Mouse (Mus musculus) spleen, postnatal 14 days (tissue): ENCODE data around the gene Gm9833.
"Not testable (repeated sequence)": the region's sequence is repeated elsewhere in the genome, so short reads cannot be mapped to it uniquely, and the experiment has no call there.

ENCODE experiments used
- DNase-seq, 2 experiments: peaks; one replicate each; pipeline ENCODE4 v3.0.0; 2021 to 2022; ENCODE audit warnings: low spot score in 2 of 2

Gm9833 gene

DNA sequence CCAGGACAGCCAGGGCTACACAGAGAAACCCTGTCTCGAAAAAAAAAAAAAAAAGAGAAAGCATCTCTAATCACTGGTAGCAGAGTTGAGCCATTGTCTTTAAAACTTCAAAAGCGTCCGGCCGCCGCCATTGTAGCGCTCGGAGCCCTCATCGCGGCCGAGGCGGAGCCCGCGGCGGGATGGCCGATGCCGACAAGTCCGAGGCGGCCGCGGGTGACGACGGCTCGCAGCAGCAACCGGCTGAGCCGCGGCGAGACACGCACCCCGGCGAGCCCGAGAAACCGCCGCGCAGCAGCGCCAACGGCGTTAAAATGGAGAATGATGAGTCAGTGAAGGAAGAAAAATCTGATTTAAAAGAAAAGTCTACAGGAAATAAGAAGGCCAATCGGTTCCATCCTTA, at the start of gene Gm9833:
TSS of gene Gm9833 (plus strand) at position 117 of the 400 bp plus-strand sequence.
- DNase-seq: not testable (repeated sequence)

DNA sequence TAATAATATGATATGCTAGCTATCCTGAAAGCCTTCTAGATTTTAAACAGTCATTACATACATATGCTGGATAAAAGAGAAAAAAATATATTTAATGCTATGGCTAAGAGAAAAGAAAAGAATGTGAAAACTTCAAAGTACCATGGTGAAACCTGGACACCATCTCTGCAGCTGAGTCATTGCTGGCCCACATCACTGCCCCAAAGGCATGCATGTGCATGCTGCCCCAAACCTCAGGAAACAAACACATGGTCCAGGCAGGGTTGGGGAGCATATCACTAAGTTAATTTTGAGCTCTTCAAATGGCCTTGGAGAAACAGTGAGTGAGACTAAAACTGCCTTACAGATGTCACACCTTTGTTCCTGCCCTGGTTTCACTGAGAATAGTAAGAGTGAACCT, 17.8 kb upstream of the Gm9833 start:
- no peak for DNase-seq

DNA sequence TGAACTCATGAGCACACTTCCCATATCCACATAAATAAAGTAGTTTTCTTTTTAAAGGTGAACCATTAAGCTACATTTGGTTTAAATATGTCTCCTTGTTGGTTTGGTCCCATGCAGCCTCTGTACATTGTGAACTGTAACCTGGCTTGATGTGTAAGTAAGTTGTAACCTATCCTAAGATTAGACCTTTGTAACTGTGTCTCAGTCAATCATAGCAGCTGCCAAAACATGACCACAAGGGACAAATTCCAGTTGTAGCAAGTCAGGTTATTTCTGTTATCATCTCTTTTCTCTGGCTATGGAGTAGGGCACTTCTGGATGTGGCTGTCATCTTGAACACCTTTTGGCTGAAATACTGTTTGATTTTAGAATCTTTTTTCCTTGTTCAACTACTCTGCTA, 12.1 kb upstream of the Gm9833 start:
- DNase-seq: no peak

DNA sequence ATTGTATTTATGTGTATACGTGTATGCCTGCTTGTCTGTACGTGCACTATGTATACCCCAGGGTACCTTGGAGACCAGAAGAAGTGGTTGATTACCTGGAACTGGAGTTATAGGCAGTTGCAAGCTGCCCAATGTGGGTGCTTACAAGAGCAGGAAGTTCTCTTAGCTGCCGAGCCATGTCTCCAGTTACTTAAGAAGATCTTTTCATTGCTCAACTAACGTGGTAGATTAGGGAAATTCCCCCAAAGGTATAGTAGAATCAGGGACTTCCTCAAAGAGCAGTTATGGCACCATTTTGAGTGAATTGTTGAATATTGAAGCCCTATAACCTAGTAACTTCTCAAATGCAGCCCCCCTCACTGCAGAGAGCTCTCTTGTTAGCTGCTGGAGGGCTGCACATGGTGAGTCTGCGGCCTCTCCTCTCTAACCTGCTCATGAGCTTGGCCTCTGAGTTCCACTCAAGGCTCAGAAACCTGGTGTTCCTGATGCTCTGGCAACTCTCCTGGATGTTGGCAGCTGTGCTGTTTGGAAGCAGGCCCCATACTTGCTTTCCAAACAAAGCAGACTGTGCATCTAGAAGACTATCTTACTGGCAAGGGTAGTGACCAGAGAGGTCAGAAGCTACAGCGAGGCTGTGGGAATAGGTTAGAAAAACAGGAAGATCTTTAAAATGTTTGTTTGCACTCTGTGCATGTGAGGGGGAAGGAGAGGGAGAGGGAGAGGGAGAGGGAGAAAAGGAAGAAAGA, 10.6 kb upstream of the Gm9833 start:
- no peak for DNase-seq

DNA sequence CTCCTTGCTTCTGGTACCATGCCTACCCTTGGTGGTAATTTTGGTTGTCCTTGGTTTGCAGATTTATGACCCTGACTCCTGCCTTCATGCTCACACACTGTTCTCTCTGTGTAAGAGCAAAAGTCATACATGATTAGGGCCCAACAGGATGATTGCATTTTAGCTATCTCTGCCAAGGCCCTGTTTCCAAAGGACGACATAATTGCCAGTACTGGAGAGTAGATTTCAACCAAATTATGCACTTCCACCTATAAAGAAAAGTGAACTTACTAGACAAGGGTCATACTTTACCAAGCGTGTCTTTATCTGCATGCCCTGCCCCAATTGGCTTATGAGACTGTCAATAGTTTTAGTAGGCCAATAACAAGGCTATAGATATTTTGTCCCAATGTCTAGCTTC, 9.8 kb upstream of the Gm9833 start:
- no peak for DNase-seq

DNA sequence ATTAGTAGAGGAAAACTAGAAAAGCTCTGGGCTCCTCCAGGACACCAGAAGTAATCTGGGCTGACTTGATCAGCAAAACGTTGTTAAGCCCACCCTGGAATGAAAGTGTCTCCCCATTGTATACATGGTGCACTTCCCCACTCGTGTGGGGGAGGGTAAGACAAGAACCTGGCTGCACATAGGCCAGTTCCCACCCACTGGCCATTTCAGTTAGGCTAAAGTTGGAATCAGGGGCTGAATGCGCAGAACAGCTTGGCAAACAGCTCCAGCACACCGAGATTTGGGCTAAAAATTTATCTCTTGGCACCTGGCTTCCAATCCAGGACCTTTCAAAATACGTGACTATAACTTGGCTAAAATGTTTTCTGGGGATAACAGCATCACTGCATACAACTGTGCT, 6.6 kb upstream of the Gm9833 start:
- no peak for DNase-seq

DNA sequence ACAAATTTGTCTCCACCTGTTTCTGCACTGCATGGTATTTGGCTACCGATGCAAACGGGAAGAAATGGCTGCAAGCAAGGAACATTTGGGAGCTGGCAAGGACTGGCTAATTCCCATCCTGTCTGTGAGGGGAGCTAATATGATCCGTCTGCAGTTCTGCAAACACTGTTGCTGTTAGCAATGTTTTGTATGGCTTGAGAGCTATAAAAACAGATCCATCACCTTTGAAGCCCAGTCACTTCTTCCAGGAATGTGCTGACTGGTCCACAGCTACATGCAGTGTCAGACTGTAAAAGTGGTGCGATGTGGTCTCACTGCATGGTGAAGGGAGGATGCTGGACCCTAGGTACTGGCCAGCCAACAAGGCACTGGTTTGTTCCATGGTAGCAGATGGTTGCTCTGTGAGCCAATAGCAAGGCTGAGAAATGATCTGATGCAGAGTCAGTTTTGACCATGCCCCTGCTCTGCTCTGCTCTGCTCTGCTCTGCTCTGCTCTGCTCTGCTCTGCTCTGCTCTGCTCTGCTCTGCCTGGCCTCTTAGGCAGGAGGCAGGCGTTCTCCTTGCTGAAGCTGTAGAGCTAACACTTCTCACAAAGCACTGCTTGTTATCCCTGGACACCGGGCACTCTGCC, 5.9 kb upstream of the Gm9833 start:
- no peak for DNase-seq

DNA sequence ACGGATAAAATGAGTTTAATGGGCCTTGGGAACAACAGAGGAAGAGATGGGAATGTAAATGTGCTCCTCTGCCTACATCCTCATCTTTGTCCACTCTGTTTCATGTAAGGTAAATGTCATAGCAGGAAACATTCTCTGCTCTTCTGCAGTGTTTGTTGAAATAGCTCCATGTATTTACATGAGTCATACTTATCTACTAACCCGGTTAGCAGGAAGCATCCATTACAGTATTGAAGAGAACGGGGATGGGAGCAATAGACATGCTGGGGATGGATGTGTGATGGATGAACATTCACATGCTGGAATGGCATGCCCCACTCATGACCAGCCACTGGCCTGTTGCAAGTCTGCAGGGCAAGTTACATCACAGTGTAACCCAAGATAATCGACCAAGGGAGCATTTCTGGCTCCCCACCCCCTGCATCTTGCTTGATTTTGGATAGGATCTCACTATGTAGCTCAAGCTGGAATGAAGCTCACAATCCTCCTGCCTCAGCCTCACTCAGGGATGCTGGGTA, 5.3 kb upstream of the Gm9833 start:
- no peak for DNase-seq

DNA sequence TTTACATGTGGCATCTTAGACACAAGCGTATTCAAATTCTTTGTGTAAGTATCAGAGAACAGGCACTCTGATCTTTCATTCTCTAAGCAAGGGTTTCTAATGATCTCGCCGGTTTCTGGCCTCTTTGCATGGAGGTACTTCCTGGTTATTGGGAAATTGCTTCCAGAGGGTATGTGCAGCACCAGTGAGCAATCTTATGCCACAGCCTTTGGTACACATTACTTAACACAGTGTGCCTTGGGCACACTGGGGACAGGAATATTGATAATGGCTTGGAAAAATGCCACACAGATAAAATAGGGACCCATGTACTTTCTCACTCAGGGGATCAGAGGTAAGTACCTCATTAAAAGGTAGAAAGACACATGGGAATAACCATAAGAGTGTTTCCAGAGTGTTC, 3.8 kb upstream of the Gm9833 start:
- no peak for DNase-seq

DNA sequence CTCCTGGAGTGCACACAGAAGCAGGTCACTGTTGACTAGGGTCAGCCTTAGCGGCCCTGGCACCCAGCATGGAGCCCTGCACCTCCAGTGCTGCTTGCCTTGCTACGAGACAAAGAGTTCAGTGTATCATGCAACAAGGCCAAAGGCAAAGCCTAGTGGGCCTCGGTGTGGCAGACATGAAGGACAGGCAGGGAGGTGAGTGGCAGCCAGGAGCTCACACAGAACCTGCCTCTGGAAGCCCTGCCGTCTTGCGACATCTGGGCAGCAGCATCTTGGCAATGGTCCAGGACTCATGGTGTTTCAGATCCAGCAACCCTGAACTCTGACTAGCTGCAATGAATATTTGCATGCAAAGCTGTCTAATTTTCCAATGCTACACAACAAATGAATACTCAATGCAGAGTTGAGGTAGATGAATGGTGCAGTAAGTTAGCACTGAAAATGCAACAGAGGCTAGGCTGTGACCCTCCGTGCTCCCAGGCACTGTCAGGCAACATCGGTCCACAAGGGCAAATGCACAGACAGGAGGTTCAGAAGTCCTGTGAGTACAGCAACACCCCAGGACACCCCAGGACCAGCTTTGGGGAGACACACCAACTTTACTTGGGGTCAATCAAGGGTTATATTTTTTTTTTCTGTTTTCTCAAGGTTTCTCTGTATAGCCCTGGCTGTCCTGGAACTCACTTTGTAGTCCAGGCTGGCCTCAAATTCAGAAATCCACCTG, 2.4 kb upstream of the Gm9833 start:
- no peak for DNase-seq

DNA sequence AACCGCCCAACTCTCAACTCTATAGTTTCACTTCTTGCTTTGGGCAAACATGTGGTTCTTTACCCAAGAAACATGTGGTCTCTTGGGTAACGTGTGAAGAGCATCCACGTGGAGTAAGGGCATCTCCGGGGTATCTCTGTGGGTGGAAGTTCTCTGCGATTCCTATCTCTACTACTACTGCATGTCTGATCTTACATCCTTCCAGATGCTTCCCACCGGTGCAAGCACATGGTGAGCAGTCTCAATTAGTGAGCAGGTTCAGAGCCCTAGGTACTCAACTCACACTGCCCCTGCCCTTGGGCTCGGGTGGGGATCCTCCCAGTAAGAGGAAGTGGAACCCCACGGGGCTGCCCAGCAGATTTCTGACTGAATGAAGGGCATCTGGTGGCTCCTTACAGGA, 399 bp upstream of the Gm9833 start:
- DNase-seq: no peak

DNA sequence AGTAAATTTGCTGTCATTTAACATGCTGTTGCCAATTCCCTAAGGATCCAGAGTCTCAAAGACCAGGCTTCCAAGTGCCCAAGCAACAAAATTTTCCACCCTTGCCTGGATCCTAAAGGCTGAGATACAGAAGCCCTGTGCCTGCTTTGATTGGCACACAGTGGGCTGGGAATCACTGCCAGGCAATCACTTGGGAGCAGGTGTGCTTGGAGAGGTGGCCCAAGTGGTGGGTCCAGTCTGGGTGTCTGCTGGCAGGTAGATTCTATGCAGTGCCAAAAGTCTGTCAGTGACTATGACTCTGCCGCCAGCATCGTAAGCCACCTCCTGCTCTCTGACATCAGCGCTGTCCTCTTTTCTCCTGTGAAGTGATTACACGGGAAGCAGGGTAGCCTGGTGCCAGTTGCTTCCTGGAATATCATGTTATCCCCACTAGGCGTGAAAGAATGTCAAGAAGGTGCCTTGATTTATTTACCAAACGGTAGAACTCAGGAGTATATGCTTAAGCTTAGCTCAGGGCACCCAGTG, 3.8 kb downstream of the Gm9833 start:
- no peak for DNase-seq

DNA sequence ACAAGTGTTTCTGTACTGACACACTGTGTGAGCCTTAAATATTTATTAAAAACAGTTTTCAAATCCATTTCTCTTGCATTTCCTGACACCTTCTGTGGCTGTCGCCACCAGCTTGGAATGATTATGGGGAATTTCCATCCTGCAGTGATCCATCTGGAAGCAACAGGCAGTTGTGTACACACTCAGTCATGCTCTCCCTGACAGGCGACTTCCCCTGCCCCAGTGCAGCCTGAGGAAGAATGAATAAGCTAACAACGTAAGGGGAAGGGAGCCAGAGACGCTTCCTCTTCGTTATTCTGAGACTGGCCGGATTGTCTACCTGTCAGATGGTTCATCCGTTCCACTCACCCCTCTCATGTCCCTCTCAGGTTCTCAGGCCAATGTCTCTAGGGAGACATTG, 4.6 kb downstream of the Gm9833 start:
- DNase-seq: no peak

DNA sequence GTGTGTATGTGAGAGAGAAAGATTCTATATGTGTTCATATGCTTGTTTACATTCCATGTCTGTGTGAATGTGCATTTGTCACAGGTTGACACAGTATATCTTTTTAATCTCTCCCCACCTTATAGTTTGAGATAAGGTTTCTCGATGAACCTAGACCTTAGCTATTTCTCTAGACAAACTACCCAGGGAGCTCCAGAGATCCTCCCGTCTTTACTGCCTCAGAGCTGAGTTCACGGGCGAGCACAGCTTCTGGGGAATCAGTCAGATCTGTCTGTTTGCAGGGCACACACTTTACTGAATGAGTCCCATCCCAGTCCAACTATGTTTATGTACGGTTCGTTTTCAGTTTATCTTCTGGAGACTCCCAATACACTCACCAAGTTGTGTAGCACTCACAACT, 5.0 kb downstream of the Gm9833 start:
- DNase-seq: no peak

DNA sequence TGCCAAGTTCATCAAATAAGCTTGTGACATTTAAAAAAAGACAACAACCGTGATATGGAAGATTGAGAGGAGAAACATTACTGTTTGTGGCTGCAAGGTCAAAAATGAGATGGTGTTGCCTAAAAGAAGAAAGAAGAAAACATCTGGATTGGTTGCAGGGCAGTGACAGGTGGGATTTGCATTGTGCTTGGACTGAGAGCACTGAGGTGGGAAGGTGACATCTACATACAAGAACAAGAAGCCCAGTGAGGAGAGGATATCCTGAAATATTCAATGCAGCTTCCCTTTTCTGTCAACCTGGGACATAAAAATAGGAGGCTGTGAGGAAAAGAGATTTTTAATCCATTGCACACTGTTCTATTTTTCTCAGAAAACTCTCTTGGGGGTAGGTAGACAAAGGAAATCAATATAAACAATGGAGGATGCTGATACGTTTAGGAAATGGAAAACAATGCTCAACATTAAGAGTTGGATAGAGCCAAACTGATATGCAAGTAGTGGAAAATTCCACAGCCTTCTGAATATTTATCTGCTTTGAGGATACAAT, 7.2 kb downstream of the Gm9833 start:
- DNase-seq: no peak

DNA sequence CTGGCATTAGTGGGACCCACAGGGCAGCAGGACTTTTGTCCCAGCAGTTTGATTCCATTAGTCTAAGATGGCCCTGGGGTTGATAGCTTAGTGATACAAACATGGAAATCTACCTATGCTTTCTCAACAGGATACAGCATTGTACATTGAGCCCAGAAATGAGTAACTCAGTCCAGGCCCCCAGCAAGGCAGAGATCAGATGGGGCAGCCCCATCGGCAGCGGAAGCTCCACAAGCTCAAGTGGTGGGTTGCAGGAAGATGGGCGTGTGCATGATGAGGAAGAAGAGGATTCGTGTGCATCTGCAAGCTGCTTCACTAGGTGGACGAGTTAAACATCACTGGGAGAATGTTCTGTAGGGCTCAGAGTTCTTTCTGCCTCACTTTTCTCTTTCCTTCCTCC, 11.8 kb downstream of the Gm9833 start:
- DNase-seq: no peak

DNA sequence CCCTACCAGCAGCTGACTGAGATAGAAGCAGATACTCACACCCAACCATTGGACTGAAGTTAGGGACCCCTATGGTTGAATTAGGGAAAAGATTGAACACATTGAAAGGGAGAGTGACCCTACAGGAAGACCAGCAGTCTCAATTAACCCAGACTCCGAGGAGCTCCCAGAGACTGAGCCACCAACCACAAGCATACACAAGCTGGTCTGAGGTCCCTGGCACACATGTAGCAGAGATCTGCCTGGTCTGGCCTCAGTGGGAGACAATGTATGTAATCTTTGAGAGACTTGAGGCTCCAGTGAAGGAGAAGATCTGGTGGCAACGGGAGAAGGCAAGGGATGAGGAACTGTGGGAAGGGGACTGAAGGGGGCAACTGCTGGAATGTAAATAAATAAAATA, 23.7 kb downstream of the Gm9833 start:
- DNase-seq: no peak

DNA sequence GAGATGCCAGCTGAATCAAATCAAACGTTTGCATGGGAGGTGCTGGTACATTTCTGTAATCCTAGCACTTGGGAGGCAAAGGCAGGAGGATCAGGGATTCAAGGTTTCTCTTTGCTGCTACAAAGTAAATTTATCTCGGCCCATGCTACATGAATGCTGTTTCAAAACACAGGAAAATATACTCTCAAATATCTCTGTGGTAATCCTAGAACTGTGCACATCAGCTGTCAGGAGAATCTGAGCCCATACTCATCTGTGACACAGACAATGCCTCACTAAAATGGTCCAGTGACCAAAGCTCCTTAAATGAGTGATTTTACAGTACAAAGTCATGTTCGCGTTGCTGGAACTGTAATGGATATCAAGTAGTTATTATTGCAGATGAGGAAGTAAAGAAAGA, 24.3 kb downstream of the Gm9833 start:
- DNase-seq: no peak

DNA sequence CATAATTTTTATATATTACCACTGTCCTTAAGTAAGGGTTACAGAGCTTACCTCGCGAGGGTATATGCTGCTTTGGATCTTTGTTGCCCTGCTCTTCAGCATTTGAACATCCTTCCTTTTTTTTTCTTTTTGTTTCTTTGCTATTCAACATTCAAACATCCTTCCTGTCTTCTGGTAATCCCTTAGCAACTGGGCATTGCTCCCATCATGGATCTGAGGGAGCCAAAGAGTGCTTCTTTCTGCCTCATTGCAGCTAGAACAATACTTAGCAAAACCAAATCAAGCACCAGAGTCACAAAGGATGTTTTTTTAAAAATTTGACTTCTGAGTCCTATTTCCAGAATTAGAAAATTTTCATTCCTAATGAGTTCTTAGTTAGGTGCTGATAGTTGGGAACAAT, 24.8 kb downstream of the Gm9833 start:
- DNase-seq: no peak

DNA sequence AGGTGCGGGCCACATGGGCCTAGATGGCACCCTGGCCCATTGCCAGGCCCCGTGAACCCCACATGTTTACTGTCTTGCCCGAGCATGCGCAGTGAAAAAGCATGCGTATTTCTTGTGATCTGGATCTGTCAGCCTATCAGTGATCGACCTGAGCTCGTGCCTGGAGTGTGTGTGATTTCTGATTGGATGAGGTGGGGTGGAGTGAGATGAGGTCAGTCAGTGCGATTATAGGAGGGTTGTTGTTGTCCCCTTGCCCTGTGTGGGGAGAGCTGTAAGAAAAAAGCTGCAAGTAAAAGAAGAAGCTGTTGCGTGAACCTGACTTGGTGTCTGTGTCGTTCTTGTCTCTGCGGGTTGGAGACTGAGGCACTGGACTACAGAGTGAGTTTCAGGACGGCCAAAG, 28.6 kb downstream of the Gm9833 start:
- DNase-seq: no peak

DNA sequence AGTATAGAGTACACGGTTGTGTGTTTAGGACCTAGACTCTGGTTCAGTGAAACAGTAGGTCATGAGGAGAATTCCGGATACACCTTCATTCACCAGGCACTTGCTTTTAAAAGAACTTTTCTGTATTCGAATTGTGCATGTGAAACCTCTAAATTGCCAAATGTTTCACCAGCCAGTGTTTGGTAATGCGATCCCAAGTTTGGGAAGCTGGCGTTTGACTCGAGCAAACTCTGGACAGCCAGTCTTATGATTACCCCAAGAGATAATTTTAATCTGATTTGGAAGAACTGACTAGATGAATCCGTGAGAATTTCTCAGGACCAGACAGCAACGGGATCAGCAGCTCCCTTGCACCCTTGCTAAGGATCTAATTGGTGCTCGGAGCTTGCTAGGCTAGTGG, 33.3 kb downstream of the Gm9833 start:
- DNase-seq: no peak
